Mouse (Mus musculus): ENCODE results near the gene Myod1.

Gene Myod1

DNA sequence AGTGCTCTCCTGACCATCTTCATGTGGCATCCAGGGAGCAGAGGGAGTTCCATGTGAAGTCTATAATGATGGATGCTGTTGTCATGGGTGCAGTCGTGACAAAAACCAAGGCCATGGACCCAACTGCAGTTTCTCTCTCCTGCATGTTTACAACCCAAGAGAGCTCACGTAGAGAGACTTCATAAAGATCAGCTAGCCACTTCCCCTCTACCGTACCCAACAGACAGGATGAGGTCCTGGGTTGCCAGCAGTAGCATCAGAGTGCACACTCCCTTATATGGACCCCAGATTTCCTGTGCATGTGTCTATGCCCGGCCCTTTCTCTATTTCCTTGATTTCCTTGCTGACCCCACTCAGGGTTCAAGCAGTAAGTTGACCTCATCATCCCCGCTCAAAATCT lies 15.4 kb downstream of the Myod1 start:
- no peak for DNase-seq (ENCODE audit: low spot score)

DNA sequence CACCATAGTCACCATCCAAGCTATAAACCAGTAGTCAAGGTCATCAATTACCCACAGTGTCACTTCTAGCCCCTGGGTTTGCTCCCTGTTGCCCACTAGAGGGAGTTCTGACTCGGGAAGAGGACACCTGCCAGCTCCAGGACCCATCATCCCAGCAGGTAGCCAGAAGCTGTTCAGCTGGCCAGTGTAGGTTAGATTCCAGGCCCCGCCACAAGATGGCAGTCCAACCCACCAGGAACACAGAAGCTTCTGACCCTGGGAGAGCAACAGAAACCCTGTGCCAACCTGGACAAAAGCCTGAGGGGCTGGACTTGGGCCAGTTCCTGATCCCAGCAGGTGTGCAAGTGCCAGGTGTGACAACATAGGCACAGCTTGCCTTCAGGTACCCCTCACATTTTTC lies 16.8 kb downstream of the Myod1 start:
- DNase-seq (ENCODE audit: low spot score): peak; percentile 88

DNA sequence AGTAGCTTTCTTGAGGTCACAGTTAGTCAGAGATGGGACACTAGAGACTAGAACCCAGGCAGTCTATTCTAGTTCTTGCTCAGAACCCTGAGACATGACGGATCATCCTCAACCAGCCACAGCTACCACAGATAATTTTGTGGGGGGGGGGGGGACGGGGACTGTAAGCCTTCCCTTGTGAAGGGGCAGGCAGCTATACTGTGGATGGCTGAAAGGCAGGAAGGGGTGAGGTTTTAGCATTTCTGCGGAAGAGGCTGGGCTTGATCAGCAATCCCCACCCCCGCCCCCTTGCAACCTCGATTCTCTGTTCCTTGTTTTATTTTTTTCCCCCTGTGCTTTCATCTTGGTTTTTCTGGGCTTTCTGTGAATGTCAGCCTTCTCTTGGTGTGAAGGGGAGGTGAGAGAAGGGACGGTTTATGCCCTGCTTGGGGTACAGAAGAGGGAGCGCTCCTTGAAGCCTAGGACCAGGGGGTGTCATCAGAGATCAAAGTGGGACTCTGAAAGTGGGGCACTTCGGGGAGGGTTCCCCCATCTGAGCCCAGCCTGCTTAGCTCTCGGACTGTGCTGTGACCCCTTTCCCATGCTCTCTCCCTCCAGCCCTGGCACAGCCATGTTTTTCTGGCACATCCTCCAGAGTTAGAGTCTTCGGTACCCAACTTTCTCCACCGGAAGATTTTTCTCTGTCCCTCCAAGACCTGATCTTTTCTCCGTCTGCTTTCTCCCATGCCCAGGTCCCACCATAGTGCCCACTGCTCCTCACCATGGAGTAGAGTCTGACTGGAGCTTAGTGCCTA lies 17.6 kb downstream of the Myod1 start:
- no peak for DNase-seq (ENCODE audit: low spot score)

DNA sequence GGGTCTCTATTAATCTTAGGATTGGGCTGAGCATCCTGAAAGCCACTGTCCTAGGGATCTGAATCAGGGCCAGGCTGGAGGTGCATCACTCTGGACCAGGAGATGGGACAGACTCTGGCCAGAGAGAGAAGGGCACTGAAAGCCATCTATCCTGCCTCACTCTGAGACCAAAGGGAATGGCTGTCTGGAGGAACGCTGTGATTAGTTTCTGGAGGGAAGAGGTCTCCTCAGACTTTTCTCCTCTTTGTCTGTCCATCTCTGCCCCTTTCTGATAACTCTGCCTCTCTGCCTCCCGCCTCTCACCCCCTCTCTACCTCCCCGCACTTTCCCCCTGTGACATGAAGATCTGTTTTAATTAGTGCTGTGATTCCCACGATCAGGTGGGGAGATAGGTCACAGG lies 18.7 kb downstream of the Myod1 start:
- no peak for DNase-seq (ENCODE audit: low spot score)

DNA sequence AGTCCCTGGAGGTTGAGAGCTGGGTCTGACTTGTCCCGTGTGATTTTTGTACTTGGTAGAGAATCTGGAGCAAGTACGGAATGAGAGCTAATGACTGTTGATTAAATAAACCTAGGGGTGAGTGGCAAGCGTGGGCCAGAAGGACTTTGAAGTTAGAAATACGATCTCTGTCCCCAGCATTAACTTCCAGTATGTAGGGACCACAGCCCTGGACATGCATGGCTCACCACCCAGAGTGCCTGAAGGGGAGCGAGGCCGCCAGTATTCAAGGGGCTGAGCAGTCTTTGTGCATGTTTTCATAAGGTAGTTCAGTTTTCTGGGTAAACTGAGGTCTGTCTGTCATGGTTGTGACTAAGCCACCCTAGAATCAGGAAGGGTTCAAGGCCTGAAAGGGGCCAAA lies 19.3 kb downstream of the Myod1 start:
- no peak for DNase-seq (ENCODE audit: low spot score)

DNA sequence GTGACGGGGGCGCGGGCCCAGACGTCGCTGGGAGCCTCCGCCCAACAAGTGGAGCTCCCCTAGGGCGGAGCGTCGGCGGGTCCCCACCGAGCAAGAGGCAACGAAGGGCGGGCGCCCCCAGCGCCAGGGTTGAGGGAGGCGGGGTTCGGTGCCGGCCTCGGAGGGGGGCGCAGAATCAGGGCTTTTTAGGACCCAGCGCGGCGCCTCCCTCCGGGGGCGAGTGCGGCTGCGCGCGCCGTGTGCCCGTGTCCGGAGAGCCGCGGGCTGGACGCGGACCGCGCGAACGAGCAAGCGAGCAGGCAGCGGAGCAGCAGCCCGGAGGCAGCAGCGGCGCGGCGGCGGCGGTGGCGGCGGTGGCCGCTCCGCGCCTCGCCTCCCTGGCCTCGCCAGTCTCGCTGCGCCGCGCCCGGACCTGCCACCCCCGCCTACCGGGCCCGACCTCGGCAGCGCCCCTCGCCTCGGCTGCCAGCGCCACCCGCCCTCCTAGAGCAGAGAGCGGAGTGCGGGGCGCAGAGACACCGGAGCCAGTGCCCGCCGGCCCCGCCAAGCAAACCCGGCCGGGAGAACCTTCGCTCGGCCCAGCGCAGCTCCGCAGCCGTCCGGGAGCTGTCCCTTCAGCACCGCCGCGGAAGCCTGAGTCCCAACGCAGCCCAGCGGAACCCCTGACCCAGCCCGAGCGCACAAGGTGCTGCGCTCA lies 20.1 kb downstream of the Myod1 start, which contains the start of gene Kcnc1:
Gene Kcnc1 (plus strand): TSS at position 267 of the 697 bp plus-strand sequence.
- peak; percentile 83 for DNase-seq (ENCODE audit: low spot score)

DNA sequence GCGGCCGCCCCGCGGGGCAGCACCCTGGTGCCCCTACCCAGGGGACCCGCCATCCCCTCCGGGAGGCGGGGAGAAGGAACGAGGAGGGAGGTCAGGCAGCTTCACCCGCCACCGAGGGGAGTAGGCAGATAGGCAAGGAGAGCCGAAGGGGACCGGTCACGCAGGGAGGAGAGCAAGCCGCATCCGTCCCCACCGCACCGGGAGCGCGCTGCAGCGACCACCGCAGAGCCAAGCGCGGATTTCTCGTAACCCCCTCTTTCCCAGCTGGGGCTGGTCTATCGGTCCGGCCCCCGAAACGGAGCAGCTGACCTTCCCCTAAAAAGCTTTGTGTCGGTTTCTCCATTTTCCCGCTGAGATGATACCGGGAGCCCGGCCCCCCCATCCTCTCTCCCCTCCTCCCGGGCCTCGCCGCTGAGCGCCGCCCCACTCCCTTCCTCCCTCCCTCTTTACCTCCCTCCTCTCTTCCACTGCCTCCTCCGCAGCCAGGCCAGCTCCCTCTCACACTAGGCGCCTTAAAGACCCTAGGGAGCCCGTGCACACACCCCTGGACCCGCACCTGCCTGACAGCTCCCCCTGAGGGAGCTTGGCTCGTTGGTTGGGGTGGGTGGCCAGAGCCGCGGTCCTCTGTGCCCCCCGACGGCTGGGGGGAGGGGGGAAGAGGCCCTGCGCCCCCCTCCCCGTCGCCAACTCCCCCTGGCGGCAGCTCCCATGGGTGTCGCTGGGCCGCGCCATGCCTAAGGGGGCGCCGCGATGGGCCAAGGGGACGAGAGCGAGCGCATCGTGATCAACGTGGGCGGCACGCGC lies 20.9 kb downstream of the Myod1 start:
- no peak for DNase-seq (ENCODE audit: low spot score)

DNA sequence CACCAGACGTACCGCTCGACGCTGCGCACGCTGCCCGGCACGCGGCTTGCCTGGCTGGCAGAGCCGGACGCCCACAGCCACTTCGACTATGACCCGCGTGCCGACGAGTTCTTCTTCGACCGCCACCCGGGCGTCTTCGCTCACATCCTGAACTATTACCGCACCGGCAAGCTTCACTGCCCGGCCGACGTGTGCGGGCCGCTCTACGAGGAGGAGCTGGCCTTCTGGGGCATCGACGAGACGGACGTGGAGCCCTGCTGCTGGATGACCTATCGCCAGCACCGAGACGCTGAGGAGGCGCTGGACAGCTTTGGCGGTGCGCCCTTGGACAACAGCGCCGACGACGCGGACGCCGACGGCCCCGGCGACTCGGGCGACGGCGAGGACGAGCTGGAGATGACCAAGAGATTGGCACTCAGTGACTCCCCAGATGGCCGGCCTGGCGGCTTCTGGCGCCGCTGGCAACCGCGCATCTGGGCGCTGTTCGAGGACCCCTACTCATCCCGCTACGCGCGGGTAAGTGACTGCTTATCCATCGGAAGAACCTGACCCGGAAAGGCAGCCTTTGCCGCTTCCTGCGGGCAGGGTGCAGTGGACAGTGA lies 21.6 kb downstream of the Myod1 start:
- no peak for DNase-seq (ENCODE audit: low spot score)

DNA sequence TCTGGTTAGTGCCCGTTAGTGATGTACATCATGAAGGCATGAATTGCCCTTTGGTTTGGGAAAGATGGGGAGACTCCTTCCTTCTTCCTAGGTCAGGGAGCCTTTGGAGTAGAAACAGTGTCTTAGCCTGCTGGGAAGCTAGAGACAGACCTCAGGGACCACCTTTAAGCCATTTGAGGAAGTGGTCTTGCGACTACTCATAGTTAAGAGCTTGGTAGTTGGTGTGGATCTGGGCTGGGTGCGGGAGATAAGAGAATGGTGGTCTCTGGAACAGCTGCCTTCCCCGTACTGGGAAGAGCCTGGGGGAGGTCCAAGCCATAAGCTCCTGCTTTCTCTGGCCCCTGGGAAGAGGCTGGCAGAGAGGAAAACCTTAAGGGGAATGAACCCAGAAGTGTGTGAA lies 22.3 kb downstream of the Myod1 start:
- no peak for DNase-seq (ENCODE audit: low spot score)

DNA sequence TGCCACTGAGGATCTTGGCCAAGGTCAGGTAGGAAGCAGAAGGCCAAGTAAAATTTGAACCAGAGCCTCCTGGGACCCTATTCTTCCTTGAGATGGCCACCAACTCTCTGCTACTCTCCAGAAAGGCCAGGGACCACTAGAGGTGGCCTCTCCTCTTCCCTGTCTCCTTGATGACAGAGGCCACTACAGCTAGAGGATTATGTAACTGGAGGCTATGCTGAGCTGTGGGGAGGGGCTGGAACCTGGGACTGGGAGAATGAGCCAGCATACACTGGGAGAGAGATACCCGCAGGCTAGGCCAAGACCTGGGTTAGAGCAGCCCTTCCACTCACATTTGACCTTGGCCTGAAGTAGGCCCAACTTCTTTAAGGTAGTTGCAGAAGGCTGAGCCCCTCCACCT lies 23.4 kb downstream of the Myod1 start:
- DNase-seq (ENCODE audit: low spot score): no peak

DNA sequence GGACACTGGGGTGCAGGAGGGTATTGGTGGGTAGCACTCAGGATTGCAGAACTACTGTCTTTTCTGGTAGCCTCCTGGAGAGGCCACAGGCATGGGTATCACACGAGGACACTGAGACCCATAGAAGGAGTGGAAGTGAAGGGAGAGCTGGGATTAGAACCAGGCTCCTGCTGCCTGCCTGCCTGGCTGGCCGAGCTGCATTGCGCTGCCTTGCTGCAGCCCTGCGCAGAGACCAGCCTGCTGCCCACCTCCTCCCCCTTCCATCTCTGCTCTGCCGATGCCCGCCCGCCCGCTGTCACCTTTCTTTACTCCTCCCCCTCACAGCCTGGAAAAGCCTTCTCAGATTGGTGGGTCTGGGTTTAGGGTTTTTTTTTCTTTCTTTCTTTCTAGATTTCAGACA lies 24.1 kb downstream of the Myod1 start:
- DNase-seq (ENCODE audit: low spot score): no peak

DNA sequence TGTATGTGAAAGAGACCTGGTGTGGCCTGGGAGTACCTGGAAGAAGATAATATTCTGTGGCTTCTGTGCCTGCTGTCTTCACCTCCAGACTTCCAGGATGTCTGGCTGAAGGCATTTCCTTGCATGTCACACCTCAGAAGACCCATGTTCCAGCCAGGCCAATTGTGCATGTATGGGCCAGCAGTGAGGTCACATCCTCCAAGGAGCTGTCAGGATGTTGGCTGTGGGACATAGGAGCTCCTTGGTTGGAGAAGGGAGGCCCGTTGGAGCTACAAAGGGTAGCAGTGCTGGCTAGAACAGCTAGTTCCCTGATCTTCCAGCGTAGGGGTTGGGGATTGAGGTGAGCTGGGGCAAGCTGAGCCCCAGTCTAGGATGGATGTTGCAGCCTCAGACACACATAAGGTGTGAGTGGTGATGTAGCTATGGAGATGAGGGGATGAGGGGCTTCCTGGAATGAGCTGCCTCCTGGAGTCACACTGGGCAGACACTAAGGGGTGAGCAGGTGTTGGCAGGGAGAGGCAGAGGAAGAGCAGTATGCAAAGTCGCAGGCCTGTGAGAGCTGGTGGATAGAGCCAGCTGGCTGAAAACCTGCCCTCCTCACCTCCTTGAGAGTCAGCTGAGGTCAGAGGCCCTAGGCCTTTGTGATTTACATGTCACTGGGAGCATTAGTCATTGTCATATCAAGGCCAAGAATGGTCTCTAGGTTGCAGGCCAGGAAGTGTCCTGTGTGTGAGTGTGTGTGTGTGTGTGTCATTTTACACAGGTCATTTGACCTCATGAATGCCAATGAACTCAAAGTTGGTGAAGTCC lies 25.3 kb downstream of the Myod1 start:
- DNase-seq (ENCODE audit: low spot score): no peak

DNA sequence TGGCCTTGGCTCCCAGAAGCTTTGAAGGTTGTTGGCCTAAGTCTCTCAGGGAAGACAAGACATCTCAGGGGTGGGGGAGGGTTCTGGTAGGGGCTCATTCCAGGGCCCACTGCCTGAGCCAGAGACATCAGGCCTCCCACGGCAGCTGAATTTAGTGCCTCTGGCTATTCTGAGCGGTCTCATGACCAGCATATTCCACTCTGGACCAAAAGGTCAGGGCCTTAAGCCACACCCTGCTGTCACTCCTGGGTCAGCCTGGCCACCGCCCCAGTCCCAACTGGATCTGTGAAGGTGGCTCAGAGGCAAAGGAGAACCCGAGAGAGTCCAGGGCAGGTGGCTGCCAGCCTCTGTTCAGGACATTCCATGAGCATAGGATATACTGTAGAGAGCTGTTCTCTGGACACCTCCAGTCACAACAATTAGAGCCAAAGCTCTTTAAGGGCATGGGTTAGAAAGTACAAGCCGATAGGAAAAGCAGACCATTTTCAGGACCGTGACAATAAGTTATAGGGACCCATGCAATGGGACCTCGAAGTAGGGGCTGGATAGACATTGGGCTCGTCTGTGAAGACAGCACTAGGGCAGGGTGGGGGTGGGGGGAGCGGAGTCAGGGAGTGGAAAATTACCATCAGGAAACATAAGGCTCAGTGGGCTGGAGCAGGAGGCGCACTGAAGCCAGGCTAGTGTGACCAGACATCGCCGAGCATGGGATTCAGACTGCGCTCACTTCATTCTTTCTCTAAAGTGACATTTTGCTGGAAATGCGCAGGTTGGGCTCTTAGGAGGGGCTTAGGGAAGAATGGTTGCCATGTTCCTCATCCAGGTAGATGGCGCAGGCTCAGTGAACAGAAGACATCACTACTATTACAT lies 27.6 kb downstream of the Myod1 start:
- DNase-seq (ENCODE audit: low spot score): no peak

DNA sequence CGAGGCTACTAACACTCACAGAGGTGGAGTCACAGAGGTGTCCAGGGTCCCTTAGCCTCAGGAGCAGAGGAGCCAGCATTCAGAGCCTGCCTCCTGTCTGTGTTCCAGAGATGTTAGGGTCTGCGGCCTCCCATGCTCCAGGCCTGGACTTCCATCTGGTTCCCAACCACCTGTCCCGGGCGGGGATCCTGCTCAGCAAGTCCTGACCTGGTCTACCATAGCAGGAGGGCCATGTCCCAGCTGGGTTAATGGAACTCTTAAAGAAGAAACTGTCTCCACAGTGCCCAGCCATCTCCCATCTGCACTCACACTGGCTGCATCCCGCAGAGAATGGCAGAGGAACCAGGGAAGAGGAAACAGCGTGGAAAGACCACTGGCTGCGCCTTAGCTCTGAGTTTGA lies 28.5 kb downstream of the Myod1 start:
- DNase-seq (ENCODE audit: low spot score): no peak

DNA sequence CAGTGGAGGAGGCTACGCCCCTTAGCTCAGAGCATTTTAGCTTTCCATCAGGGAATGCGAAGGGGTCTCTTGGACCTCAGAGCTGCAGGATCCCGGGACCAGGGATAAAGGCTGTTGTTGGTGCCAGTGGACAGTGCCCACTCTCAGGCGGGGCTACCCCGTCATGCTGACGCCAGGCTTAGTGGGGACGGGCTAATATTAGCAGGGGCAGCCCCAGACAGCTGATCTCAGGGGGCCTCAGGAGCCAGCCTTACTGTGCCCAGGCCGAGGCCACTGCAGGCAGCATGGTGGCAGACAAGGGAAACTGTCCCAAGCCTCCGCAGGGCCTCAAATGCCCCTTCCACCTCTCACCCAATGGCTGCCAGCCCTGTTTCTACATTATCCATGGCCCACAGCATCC lies 32.3 kb downstream of the Myod1 start:
- DNase-seq (ENCODE audit: low spot score): no peak

DNA sequence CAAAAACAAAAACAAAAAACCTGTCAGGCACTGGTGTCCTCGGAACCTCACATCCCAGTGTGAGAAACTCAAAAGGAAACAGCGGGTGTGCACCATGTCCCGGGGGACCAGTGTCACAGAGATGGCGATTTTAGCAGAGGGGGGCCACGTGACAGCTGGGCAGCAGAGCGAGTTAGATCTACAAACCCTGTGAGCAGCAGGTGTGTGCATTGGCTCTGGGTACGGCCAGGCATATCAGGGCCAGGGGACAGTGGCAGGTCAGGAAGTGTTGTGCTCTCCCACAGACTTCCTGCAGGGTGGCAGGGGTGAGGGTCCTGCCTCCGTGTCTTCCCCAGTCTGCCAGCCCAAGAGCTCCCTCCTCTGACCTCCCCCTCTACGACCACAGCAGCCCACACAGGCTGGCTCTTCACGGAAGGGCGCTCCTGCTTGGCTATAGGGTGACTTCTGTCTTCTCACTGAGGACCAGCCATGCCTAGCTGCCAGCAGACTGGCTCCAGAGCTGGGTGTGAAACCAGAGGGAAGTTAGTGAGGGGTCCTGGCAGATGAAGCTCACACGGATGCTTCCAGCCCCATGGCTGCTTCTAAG lies 33.0 kb downstream of the Myod1 start:
- no peak for DNase-seq (ENCODE audit: low spot score)

DNA sequence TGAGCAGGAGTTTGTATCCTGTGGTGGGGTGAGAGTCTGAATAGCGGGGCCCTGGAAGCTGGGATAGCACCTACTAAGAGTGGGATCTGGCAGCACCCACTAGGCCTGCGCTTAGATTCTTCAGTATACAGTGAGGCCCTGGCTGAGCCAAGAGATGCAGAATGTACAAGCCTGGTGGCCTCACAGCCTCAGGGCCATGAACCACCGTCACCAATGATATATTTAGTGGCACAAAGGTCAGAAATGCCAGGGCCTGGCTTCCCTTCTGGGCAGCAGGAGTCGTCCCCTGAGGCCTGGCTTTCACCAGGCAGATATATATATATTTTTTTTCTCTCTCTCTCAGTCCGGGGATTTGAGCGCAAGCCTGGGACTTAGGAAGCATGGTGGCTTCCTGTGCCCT lies 34.5 kb downstream of the Myod1 start:
- no peak for DNase-seq (ENCODE audit: low spot score)

DNA sequence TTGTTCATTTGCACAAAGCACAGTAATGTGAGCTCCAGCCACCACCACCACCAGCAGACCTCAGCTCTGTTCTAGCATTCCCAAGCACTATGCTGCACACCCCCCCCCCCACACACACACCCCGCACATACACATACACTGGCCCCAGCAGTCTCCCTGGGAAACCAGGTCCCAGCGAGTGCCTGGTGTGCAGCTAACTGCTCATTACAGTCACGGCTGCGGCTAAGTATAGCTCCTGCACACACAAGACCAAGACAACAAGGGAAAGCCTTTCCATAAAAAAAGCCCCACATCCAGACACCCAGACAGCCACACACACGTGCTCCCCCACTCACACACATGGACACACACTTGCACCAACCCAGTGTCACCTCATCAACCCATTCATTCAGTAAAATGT lies 36.5 kb downstream of the Myod1 start:
- no peak for DNase-seq (ENCODE audit: low spot score)

DNA sequence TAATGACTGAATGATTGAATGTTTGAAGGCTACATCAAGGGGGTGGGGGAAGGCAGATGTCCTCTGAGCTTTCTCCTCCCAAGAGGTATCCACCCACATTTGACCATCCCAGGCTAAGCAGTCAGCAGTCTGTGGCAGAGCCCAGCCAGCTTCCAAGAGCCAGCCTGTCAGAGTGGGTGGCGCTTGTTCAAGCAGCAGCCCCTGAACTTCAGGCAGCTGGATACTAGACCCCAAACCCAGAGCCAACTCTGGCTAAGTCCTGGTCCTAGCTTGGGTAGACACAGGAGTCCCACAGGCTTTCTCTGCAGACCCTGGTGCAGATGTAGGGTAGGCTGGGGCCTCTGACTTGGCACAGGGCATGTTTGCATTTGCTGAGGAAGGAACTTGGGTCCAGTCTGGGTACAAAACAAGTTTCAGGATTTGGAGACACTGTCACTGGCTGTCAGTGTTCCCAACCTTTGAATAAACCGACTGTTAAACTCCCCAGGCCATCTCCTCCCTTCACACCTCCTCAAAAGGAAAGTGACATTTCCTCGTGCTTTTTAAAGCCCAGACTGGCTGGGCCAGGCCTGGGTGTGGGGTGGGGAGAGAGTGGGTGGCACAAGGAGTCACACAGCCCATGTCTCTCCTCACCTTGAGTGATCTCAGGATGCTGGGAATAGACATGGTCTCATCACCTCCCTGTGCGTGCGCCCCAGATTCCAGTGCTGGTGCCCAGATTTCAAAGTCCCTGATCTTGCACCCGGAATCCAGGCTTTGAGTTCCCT lies 37.9 kb downstream of the Myod1 start:
- DNase-seq (ENCODE audit: low spot score): no peak
